Mouse (Mus musculus) left cerebral cortex, postnatal 14 days (tissue): ENCODE data around the gene Rab10. TPM values are rescaled to one million over a fixed set of nuclear protein-coding genes. Genes with fewer than 3 reads are reported as not detected.

Experiments used
- DNase-seq, 2 experiments: peaks; one replicate each; pipeline ENCODE4 v3.0.0; 2021 to 2022; ENCODE audit warnings: low spot score in 2 of 2, mixed read lengths in 1 of 2
- intact Hi-C: fragments of 180-260 bp; cut with DNase I; formaldehyde crosslinking; loops from one replicate; pipeline ENCODE4 v1.15.1; 2025
- long read RNA-seq, 2 experiments: library from polyadenylated mRNA; stranded (forward); transcript quantifications; one replicate each; pipeline ENCODE4 v2.0.0; 2021
- total RNA-seq, 2 experiments: library from RNA; stranded (reverse); gene quantifications; 2 replicates each; pipeline ENCODE4 v1.2.3; 2021

Rab10 gene
- 100 to 1,000 TPM; 168 to 172 TPM for total RNA-seq
- long read RNA-seq, experiment 1, transcript Rab10-201 (6 exons, 3,513 nt): major isoform, 338 of 356 reads
- long read RNA-seq, experiment 1, partial matches to known transcripts: 7 of 356 reads
- long read RNA-seq, experiment 1, other reads (novel, unspliced or antisense): 11 of 356 reads
- long read RNA-seq, experiment 2, transcript Rab10-201 (6 exons, 3,513 nt): major isoform, 299 of 310 reads
- long read RNA-seq, experiment 2, partial matches to known transcripts: 3 of 310 reads
- long read RNA-seq, experiment 2, other reads (novel, unspliced or antisense): 8 of 310 reads

DNA sequence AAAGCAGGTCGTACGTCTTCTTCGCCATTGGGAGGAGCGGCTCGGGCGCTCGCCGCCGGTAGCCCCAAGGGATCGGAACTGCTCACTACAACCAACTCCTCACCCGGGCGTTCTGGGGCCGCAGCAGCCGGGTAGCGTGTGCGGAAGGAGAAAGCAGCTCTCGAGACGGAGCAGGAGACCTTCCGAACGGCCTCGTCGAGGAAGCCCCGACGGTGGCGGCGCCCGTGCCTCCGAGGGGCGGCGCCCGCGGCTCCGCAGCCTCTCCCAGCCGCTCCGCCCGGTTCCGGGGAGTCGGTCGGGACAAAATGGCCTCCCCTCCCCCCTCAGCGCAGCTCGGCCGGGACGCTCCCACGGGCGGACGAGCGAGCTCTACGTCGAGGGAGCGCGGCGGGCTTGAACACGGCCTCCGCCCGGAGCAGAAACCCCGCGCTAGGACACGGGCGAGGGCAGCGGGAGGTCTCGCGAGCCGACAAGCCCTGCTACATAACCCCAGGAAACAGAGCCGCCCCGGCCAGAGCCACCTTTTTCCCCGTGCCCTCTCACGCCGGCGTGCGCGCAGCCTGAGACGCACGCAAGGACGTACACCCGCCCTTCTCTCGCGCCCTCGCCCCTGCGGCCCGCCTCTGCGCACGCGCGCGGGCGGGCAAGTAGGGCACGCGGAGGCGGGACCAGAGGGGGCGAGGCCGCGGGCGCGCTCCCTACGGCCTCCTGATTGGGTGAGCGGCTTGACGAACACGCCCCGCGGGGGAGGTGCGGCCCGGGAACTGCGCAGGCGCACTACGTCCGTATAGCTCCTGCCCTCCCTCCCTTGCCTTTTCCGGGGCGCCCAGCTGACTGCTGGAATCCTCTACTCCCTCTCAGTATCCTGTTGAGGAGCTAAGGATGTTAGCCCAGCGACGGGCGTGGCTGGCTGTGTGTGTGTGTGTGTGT, at the start of gene Rab10:
Rab10 (minus strand) TSS at position 579 of the 930 bp plus-strand sequence.
- peak; percentile 99 to 100 for DNase-seq
- intact Hi-C loops: loop anchor here (2.0 to 5.0 kb wide), 2 partner anchors 55 to 72 kb away; partner anchors contain the start of gene Kif3c

DNA sequence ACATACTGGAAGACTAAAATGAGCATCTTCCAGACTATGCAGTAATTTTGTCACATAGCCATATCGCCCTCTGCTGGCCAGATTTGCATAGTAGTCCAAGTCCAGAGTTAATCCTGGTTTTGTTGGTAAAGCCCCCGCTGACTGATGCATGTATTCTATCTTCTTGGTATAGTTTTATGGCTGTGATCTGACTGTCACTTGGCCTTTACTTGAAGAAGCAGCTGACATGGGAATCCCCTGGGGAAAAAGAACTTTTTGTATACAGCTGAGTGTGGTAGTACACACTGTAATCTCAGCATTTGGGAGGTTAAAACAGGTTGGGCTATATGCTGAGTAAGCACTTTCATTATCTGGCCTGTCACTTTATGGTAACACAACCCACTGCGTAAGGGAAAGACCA, 49.5 kb upstream of the Rab10 start:
- intact Hi-C loops: loop anchor here (2.0 kb wide), 1 partner anchor 125 kb away; no protein-coding TSS in a partner anchor
- peak; percentile 89 to 90 for DNase-seq

DNA sequence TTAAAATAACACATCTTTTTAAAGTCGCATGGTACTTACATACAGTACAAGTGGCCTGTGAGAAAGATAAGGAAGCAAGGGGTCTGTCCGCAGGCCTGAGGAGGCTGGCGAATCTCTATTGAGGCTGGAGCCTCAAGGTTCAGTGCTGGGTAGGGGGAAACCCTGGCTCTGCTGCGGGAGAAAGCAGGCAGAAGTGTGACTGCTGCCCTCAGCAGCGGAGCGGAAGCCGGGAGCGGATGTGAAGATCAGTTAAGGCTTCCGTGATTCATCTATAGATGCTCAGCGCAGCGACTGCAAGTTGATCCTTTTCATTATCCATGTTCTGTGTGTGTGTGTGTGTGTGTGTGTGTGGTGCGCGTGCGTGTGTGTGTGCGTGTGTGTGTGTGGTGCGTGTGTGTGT, 47.1 kb upstream of the Rab10 start:
- intact Hi-C loops: no loop called here
- no peak for DNase-seq

DNA sequence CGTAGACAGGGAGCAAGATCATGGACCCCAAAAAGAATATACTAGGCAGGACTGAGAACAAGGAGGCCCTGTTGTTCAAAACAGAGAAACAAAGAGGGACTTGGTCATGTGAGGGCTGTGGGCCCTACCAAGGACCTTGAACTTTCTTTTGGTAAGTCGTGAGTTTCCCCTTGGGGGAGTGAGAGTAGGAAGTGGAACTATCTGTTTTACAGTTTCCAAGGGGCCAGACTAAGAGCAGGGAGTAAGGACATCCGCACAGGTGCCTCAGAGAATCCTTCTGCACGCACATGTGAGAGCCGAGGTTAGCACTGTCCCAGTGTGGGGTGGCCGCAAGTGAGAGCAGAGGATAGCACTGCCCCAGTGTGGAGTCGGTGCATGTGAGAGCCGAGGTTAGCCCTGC, 45.3 kb upstream of the Rab10 start:
- DNase-seq: no peak
- intact Hi-C loops: no loop called here

DNA sequence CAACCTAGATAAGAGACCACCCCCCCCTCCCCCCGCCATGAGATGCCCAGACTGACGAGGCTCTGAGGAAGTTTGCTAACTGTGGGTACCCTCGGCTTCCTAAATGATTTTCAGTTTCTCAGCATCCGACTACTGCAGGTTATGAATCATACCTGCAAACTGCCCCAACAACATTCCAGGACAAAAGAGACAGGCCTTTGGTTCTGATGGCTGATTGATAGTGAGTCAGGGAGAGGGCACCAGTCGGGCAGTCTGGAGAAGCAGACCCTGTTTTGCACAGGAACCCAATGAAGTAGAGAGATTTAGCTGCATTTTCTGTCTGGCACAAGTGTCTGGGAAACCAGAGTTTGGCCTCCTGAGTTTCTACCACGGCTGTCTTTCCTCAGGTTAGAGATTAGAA, 42.4 kb upstream of the Rab10 start:
- intact Hi-C loops: no loop called here
- no peak for DNase-seq

DNA sequence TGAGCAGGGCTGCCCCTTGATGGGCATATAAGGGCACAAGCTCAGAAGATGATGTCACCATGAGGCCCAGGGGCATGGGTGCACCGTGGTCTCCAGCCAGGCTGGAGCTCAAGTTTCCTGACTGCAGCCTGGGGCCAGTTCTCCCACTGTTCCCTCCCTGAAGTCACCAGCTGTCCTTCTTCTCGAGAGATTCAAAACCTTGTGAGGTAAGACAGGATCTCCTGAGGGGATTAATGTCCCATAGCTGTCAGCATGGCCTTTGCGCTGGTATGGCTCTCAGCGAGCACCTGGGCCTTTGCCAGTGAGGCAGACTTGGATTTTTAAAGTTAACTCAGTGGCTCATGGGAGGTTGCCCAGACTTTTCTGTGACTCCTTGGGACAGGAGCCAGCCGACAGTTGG, 40.4 kb upstream of the Rab10 start:
- DNase-seq: no peak
- intact Hi-C loops: no loop called here

DNA sequence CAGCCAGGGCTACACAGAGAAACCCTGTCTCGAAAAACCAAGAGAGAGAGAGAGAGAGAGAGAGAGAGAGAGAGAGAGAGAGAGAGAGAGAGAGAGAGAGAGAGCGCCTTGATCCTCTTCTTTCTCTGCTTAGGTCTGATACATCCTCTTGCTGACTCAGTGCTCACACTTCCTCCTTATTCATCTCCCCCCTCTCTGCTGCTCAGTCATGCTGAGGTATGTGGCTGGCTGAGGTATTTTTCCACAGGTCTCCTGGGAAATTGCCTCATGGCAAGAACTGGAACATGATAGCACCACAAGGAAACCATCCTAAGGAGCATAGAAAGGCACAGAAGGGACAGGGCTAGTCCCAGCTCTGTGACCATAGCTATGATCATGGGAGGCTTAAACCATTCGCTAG, 39.6 kb upstream of the Rab10 start:
- no peak for DNase-seq

DNA sequence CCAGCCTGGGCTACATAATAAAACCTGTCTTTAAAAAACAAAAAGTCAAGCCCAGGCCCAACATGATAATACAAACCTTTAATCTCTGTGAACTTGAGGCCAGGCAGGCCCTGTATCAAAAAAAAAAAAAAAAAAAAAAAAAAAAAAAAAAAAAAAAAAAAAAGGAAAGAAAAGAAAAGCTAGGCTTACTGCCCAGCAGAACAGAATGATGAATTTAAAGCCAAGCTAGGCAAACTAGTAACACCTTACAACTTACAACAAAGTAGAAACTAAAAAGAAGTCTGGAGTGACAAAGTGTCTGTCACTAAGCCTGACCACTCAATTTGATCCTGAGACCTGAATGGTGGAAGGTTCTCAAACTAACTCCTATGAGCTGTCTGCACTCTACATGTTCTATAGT, 37.9 kb upstream of the Rab10 start:
- intact Hi-C loops: no loop called here
- DNase-seq: no peak

More for the DNA sequence above, 39.6 kb upstream of the Rab10 start:
- intact Hi-C loops: no loop called here

DNA sequence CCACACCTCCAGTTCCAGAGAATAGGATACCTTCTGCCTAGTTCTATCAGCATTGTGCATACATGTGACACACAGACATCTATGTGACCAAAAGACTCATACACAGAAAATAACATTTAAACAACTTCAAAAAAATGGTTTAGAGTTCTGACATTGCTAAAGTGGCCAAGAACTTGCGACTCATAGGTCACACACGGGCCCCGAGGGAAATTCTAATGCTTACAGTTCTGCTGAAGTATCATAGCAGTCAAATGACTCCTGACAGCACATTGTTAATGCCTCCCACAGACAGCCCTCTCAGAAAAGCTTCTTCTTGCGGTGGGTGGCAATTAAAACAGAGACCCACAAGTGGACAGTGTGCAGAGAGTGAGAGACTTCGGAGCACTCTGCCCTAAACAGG, 35.3 kb upstream of the Rab10 start:
- DNase-seq: no peak
- intact Hi-C loops: no loop called here

DNA sequence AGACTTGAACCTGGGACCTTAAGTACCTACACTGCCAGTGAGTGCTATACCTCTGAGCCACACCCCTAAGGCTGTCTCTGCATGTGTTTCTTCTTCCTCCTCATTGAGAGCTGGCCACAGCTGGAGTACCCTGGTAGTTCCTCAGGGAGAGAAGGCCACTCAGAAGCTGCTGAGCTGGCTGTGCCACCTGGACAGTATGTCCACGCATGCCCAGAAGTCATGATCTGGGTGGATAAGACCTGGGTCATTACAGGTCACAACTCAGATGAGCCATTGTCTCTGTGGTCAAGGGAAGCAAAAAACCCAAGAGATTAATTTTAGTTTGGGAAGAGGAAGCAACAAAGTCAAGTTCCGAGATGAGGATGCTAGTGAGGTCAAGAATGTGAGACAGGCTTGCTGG, 34.4 kb upstream of the Rab10 start:
- intact Hi-C loops: no loop called here
- no peak for DNase-seq

DNA sequence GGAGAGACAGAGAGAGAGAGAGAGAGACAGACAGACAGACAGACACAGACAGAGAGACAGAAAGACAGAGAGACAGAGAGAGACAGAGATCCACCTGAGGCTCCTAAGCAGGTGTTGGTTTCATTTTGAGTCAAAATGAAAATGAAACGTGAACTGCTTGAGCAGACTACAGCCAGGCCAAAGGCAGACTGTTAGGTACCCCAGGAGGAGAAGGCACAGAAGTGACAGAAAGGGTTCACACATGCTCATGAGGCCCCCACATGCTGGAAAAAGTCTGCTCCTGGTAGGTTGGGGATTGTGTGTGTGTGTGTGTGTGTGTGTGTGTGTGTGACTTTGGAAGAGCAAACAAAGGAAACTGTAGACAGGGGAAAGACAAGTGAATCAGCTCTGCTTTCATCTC, 29.2 kb upstream of the Rab10 start:
- DNase-seq: no peak

DNA sequence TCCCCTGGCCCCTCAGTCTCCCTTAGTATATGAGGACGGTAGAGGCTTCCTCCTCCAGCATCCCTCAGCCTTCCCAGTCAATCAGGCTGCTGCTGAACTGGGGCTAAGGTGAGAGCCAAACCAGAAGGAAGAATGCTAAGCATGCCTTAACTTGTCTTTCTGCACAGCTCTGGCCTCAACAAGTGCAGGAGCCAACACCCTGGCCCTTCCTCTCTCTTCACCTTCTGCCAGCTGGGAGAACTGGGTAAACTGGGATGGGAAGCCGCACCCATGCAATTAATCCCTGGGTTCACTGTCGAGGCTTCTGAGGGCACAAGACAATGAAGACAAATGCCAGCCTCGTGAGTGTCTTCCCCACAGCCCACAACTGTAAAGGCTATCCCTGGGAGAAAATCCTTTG, 19.9 kb upstream of the Rab10 start:
- DNase-seq: no peak
- intact Hi-C loops: no loop called here

More for the DNA sequence above, 29.2 kb upstream of the Rab10 start:
- intact Hi-C loops: no loop called here

DNA sequence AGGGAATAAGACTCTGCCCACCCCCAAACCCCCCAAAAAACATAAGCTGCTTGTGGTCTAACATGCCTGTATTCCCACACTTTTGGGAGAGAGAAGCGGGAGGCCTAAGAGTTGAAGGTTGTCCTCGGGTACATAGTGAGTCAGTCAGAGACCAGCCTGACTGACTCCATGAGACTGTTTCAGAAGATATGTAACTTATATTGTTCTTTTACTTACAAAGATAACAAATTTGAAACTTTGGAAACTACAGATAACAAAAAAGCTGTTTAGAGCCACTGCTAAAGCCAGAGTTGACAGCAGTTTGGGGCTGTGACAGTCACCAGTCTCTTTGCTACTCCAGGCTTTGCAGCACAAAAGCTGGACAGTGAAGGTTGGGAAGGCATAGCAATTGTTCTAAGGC, 15.5 kb upstream of the Rab10 start:
- no peak for DNase-seq
- intact Hi-C loops: no loop called here

DNA sequence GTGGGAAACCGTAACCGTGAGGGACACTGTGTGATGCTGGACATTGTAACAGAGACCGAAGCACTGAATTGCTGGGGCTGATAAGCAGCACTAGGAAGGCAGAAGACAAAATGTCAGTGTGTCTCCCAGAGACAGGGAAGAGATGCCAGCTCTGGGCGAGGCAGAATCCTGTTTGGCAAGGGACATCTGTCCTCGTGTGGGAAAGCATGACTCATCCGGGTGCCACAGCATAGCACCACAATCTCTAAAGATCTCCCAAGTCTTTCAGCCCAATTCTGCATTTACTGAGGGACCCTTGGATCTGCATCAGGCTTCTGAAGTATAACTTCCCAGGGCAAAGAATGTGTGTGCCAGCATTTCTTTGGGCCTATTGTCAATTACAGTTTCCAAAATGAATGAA, 13.5 kb upstream of the Rab10 start:
- peak; percentile 28 to 39 for DNase-seq
- intact Hi-C loops: no loop called here

DNA sequence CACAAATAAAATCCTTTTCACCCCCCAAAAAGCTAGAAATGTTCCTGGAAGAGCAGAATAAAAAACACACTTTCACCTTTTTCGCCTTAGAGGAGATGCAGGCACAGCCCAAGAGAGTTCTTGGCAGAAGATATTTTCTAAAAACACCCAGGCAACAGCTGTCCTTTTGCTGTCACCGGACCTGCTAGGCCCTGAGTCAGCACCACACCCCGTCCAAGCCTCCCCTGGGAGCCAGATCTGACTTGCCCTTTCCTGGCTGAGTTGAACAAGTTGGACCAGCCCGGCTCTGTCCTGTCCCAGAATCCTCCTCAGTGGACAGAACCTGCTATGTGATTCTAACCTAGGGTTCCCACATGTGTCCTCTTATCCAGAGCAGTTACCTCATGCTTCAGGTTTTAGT, 9.6 kb upstream of the Rab10 start:
- DNase-seq: no peak
- intact Hi-C loops: no loop called here

DNA sequence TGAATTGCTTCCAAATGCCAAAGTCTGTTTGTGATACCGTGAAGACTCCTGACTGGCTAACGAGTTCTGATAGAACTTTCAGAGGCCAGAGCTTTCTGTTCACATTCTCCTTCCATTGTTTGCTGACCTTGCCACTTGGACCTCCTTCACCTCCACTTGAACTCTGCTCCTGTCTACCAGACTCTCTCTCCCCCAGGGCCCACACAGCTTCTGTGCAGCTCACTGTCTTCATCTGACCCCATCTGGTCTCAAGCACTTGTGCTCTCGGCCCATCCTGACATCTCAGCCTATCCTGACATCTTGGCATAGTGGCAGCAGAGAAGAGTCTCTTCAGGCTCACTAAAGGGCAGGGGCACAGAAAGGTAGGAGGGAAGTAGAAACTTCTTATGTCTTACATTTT, 7.2 kb upstream of the Rab10 start:
- intact Hi-C loops: no loop called here

DNA sequence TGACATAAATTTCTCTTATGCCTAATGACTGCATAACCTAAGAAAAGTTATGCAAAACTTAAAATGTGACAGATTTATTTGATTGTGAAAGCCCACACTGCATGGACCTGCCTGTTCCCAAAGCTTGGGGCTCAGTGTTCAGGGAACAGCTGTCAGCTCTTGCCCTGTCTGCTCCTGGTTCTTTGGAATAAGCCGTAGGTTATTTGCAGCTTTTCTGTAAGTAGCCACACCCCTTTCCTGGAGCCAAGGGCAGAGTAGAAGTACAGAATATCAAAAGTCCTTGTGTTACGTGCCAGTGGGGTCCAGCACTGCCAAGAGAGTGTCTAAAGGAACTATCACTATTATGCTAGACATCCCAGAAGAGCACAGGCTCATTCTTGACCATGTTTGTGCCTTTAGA, 6.3 kb upstream of the Rab10 start:
- no peak for DNase-seq
- intact Hi-C loops: no loop called here

More for the DNA sequence above, 7.2 kb upstream of the Rab10 start:
- DNase-seq: no peak

DNA sequence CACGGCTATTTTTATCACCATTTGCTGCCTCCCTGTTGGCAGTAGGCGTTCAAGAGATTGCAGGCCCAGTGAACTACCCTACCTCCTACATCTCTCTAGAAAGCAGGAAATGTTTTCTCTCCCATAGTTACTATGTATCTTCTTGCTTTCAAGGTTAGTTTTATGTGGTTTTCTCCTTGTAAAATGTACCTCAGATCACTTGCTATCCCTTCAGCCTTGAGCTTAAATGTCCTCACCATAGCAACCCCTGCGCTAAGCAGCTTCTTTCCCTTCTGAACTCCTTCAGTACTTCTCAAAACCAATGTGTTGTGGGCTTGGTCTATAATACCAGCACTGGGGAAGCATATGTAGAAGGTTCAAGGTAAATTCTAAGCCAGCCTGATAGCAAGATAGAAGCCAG, 3.1 kb upstream of the Rab10 start:
- intact Hi-C loops: no loop called here
- DNase-seq: no peak

DNA sequence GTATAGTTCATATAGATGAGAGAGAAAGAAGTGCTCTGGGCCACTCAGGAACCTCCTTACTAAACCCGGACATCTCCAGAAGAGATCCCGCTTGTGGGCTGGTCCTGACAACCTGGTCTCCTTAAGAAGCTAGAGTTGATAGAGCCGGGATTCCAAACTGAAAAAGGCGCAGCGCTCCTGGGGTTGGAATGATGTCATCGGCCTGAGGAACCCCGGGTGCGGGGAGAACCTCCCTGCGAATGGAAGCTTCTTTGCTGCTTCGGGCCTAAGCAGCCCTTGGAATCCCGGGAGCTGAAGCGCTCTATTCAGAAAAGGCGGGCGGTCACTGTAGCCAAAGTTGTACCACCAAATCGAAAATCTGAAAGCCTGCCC, 538 bp upstream of the Rab10 start:
- DNase-seq: no peak
- intact Hi-C loops: loop anchor here (2.0 kb wide), 1 partner anchor 54 kb away; the partner anchor contains the start of gene Kif3c

DNA sequence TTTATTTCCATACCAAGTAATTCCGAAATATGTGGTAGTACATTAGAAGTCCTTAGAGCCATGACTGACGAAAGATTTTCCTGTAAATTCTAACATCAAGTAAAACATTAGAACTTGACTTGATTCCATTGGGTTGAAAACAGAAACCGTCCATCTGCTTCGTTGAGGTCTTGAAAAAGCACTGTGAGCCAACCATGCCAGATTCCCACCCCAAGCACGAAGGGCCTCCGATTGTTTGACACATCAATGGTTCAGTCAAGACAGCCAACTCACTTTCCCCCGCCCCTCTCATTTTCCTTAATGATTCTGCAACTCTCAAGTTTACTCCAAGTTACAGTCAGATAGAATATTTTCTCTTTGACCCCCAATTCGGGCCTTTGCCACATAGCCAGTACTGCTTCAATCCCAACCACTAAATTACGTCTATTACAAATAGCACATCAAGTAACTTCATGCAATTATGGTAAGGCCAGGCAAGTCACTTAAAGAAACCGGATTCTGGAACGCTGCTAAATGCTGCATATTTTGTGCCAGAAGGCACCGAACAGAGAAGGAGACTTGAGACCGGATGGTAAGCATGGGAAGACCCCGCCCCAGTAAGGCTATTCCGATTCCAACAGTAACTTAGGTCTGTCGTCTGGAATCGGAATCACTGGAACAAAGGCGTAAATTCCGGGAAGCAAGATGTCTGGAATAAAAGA, 1.1 kb downstream of the Rab10 start:
- intact Hi-C loops: loop anchor here (5.0 kb wide), 1 partner anchor 71 kb away; no protein-coding TSS in a partner anchor
- DNase-seq: no peak
